Mouse (Mus musculus) stomach, postnatal 0 days (tissue): ENCODE data around the gene Gatb. TPM values are rescaled to one million over a fixed set of nuclear protein-coding genes. Genes with fewer than 3 reads are reported as not detected.
A peak's percentile ranks its signal among the peaks of the same experiment; 100 is the strongest.

Experiments used
- ATAC-seq: fragments of 200-750 bp; cut with Nextera tagmentation; 2 replicates; pipeline ENCODE4 v1.8.0; 2017; ENCODE audit not compliant: low FRiP score, low TSS enrichment
- DNase-seq: peaks from one replicate; pipeline ENCODE4 v3.0.0-alpha.2; 2016; ENCODE audit warnings: low spot score
- H3K27ac ChIP-seq: fragments of 300-500 bp; sonication (generic); replicated peaks from 2 replicates; pipeline ENCODE4 v1.5.1; 2014; ENCODE audit warnings: mild to moderate bottlenecking, control low read depth
- H3K27me3 ChIP-seq: fragments of 300-500 bp; sonication (generic); 2 replicates; pipeline ENCODE4 v1.6.1; 2014; ENCODE audit warnings: low read length; ENCODE audit not compliant: control insufficient read depth, insufficient read depth
- H3K36me3 ChIP-seq: fragments of 300-500 bp; sonication (generic); 2 replicates; pipeline ENCODE4 v1.6.1; 2014; ENCODE audit warnings: low read length, mixed read lengths; ENCODE audit not compliant: control insufficient read depth, insufficient read depth
- H3K4me1 ChIP-seq: fragments of 300-500 bp; sonication (generic); replicated peaks from 2 replicates; pipeline ENCODE4 v1.6.1; 2014; ENCODE audit warnings: antibody characterized with exemption; ENCODE audit not compliant: control insufficient read depth, insufficient read depth
- H3K4me2 ChIP-seq: fragments of 300-500 bp; sonication (generic); replicated peaks from 2 replicates; pipeline ENCODE4 v1.6.1; 2014; ENCODE audit warnings: low read depth, mild to moderate bottlenecking, control low read depth, moderate library complexity
- H3K4me3 ChIP-seq: fragments of 300-500 bp; sonication (generic); 2 replicates; pipeline ENCODE4 v1.5.1; 2014; ENCODE audit warnings: low read depth, low read length, control low read depth
- H3K9ac ChIP-seq: fragments of 300-500 bp; sonication (generic); 2 replicates; pipeline ENCODE4 v1.6.1; 2014; ENCODE audit warnings: mild to moderate bottlenecking, low read length, control low read depth, mixed read lengths
- H3K9me3 ChIP-seq: fragments of 300-500 bp; sonication (generic); 2 replicates; pipeline ENCODE4 v1.6.1; 2016; ENCODE audit warnings: low read length; ENCODE audit not compliant: control insufficient read depth
- CTCF ChIP-seq: IDR thresholded peaks from 2 replicates; pipeline ENCODE4 v1.5.1; 2016; ENCODE audit warnings: antibody characterized with exemption, low read depth, mild to moderate bottlenecking, moderate library complexity
- EP300 ChIP-seq: optimal IDR thresholded peaks from 2 replicates; pipeline ENCODE3; 2016; ENCODE audit warnings: antibody characterized with exemption
- WGBS: fragments of 180-500 bp; shearing (Covaris S2); extraction: QIAGEN DNeasy Blood & Tissue Kit; methylation state at CpG from one replicate; pipeline ENCODE4 v1.1.7; 2014; 5-methylcytosine and 5-hydroxymethylcytosine counted together
- polyA plus RNA-seq: library from polyadenylated mRNA; unstranded; fragments of >200 nt; fragmentation: Nextera tagmentation; extraction: Ambion mirVana; gene quantifications from 2 replicates; pipeline ENCODE4 v1.2.1, GENCODE M21; 2015

Gatb gene
- polyA plus RNA-seq, 1 experiment from 2014 or later: 14.3 TPM

GRCm38 (mm10) chr3:85688341-85688740, 114.4 kb downstream of the Gatb start:
- H3K4me2 ChIP-seq: no peak overlapping the region
- no peak for ATAC-seq
- no peaks in the 10 kb centered on the region for H3K9me3 ChIP-seq
- no peak for TF ChIP-seq CTCF
- TF ChIP-seq EP300: no peak
- no peaks in the 10 kb centered on the region for H3K4me1 ChIP-seq
- WGBS: 91% methylated on average over 14 of the region's 14 CpGs
- H3K27ac ChIP-seq: no peak overlapping the region
- DNase-seq: no peak
- no peak overlapping the region for H3K4me3 ChIP-seq
- H3K27me3 ChIP-seq: no peaks in the 10 kb centered on the region
- no peaks in the 10 kb centered on the region for H3K36me3 ChIP-seq
- no peak overlapping the region for H3K9ac ChIP-seq

- ATAC-seq: no peak
- Histone ChIP-seq H3K36me3 (no peaks in the 10 kb centered on the region), H3K4me2 (no peak overlapping the region), H3K9ac (no peak overlapping the region), H3K4me3 (no peak overlapping the region), H3K4me1 (no peaks in the 10 kb centered on the region), H3K27ac (no peak overlapping the region), H3K9me3 (no peaks in the 10 kb centered on the region), H3K27me3 (no peaks in the 10 kb centered on the region)
- no peak for TF ChIP-seq EP300
- TF ChIP-seq CTCF: no peak
- DNase-seq: no peak
- WGBS: 82% methylated on average over 4 of the region's 4 CpGs
Observed at GRCm38 (mm10) chr3:85691134-85691533, 117.2 kb downstream of the Gatb start.

GRCm38 (mm10) chr3:85693013-85693412, 119.1 kb downstream of the Gatb start:
- Histone ChIP-seq H3K4me1 (no peaks in the 10 kb centered on the region), H3K4me3 (no peak overlapping the region), H3K27ac (no peak overlapping the region), H3K36me3 (no peaks in the 10 kb centered on the region), H3K9me3 (no peaks in the 10 kb centered on the region), H3K9ac (no peak overlapping the region), H3K4me2 (no peak overlapping the region), H3K27me3 (no peaks in the 10 kb centered on the region)
- 45% methylated on average over 3 of the region's 3 CpGs for WGBS
- TF ChIP-seq CTCF (no peak), EP300 (no peak)
- no peak for ATAC-seq
- no peak for DNase-seq

GRCm38 (mm10) chr3:85695056-85695455, 121.1 kb downstream of the Gatb start:
- DNase-seq: no peak
- H3K9me3 ChIP-seq: no peaks in the 10 kb centered on the region
- no peaks in the 10 kb centered on the region for H3K27me3 ChIP-seq
- no peaks in the 10 kb centered on the region for H3K4me1 ChIP-seq
- H3K4me2 ChIP-seq: no peak overlapping the region
- WGBS: 81% methylated on average over 3 of the region's 3 CpGs
- no peak overlapping the region for H3K27ac ChIP-seq
- no peak overlapping the region for H3K4me3 ChIP-seq
- ATAC-seq: no peak
- no peak overlapping the region for H3K9ac ChIP-seq
- TF ChIP-seq EP300 (no peak), CTCF (no peak)
- no peaks in the 10 kb centered on the region for H3K36me3 ChIP-seq

GRCm38 (mm10) chr3:85698496-85698895, 124.6 kb downstream of the Gatb start:
- Histone ChIP-seq H3K27ac (no peak overlapping the region), H3K4me2 (no peak overlapping the region), H3K36me3 (no peaks in the 10 kb centered on the region), H3K27me3 (no peaks in the 10 kb centered on the region), H3K4me1 (no peaks in the 10 kb centered on the region), H3K4me3 (no peak overlapping the region), H3K9ac (no peak overlapping the region), H3K9me3 (no peaks in the 10 kb centered on the region)
- DNase-seq (no peak), ATAC-seq (no peak)
- 78% methylated on average over 4 of the region's 4 CpGs for WGBS
- TF ChIP-seq EP300 (no peak), CTCF (no peak)

- ATAC-seq (peak; percentile 71), DNase-seq (peak; percentile 37)
- Histone ChIP-seq H3K9me3 (no peaks in the 10 kb centered on the region), H3K36me3 (no peaks in the 10 kb centered on the region), H3K9ac (no peak overlapping the region), H3K27ac (no peak overlapping the region), H3K4me2 (no peak overlapping the region), H3K27me3 (no peaks in the 10 kb centered on the region), H3K4me1 (no peaks in the 10 kb centered on the region), H3K4me3 (no peak overlapping the region)
- TF ChIP-seq EP300: no peak
- TF ChIP-seq CTCF: no peak
- WGBS: 38% methylated on average over 6 of the region's 6 CpGs
Observed at GRCm38 (mm10) chr3:85703141-85703882, 129.4 kb downstream of the Gatb start.

Other genes with a start within 250 kb of the Gatb start
- 8.9 and 9.4 TPM in 2 replicates for gene Fam160a1, start 243.2 kb downstream of the Gatb start, polyA plus RNA-seq